Comparison of ENCODE assay signal across 17 mouse cellular contexts in the genomic region with DNA sequence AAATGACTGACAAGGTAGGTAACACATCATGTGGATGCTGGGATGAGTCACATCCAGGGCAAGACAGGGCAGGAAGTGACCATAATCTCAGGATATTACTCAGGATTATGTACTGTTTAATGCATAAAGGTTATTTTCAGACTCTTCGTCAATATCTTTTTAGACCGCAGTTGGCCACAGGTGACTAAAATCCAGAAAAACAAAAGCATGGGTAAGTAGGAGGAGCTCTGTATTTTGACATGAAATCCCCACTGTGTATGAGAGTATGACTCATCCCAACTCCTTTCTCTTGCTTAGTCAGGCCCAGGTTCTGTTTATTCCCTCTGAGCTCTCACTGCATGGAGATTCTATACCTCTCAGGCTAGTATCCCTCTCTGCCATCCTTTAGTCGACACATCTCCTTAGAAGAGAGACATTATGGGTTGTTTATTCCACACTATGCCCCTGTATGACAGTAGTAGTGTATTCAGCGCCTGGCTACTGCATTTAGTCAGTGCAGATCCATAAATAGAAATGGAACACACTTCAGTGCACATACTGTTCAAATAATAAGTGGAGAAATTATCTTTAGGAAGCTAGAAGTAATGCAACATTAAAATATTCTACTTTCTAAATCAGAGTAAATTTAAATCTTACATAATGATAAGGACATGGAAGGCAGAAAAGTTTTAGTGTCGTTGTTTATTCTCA. TPM values are rescaled to one million over a fixed set of nuclear protein-coding genes. Genes with fewer than 3 reads are reported as not detected.
A peak's percentile ranks its signal among the peaks of the same experiment; 100 is the strongest.
DNase-seq lines count a peak whose midpoint lies in the region; ATAC-seq and TF ChIP-seq lines count a peak whose summit lies in the region.
"Had no signal": no experiment of that assay in that cellular context is flagged by ENCODE, and none has a peak within 500 bp of the region (broad histone marks: within the 10 kb centered on the region; RNA-seq: fewer than 3 reads in every experiment).

No protein-coding gene starts in this region.

- no peak for TF ChIP-seq CTCF in liver, postnatal 0 days (IDR thresholded peaks at IDR 0.05; ENCODE audit: low read depth)

- 0 out of 2 replicates have a peak overlapping the region, but pooled peaks have one; percentile 27 for H3K4me2 ChIP-seq in heart, embryonic 16.5 days (ENCODE audit: low read depth, low read length)
- no peak overlapping the region for H3K4me2 ChIP-seq in liver, postnatal 0 days (ENCODE audit: low read depth, low read length)
- H3K4me2 ChIP-seq: kidney, embryonic 15.5 days; midbrain, embryonic 12.5 days had no signal

- no peaks in the 10 kb centered on the region for H3K9me3 ChIP-seq in heart, embryonic 16.5 days (replicated peaks; ENCODE audit: control insufficient read depth, low read length)
- H3K9me3 ChIP-seq in liver, postnatal 0 days (ENCODE audit: low read length) = no peaks in the 10 kb centered on the region
- H3K9me3 ChIP-seq: hindbrain, embryonic 10.5 days; kidney, embryonic 15.5 days; limb, embryonic 10.5 days; midbrain, embryonic 12.5 days had no signal

- H3K27me3 ChIP-seq in heart, embryonic 16.5 days (ENCODE audit: control insufficient read depth, insufficient read depth, low read length) = no peaks in the 10 kb centered on the region
- no peaks in the 10 kb centered on the region for H3K27me3 ChIP-seq in liver, postnatal 0 days (ENCODE audit: insufficient read depth, low read length)
- H3K27me3 ChIP-seq: kidney, embryonic 15.5 days; midbrain, embryonic 12.5 days had no signal

- WGBS in heart, embryonic 16.5 days = 62% methylated on average over 5 of the region's 5 CpGs
- WGBS in liver, postnatal 0 days (ENCODE audit: insufficient replicate concordance) = 81% methylated on average over 5 of the region's 5 CpGs

- ATAC-seq in heart, embryonic 16.5 days (replicated peaks; ENCODE audit: extremely low read depth, insufficient read depth, low FRiP score) = no peak; the same call in 1 of the 2 replicates
- ATAC-seq in activated CD4-positive, CD25-positive, alpha-beta regulatory T cell, adult 4 months = peak; percentile 80
- ATAC-seq in liver, postnatal 0 days = peak; percentile 66
- ATAC-seq: forebrain, embryonic 14.5 days had no signal

- H3K4me3 ChIP-seq in heart, embryonic 16.5 days (ENCODE audit: low read length) = no peak overlapping the region
- no peak overlapping the region for H3K4me3 ChIP-seq in liver, postnatal 0 days (ENCODE audit: low read depth, low read length)
- H3K4me3 ChIP-seq: hindbrain, embryonic 10.5 days; kidney, embryonic 15.5 days; limb, embryonic 10.5 days; midbrain, embryonic 12.5 days had no signal

- no peak for DNase-seq in heart, postnatal 4 days
- DNase-seq in CD4-positive helper T cell, adult 2 months (ENCODE audit: low read depth, low spot score) = peak; percentile 57
- DNase-seq in liver, postnatal 0 days = no peak
- no peak for DNase-seq in kidney, postnatal 4 days
- DNase-seq in left cerebral cortex, adult 18-20 months (ENCODE audit: low spot score in 2 of 2) = no peak
- DNase-seq: adrenal gland, postnatal 10 days; cerebellum, adult 11-12 months; cerebellum, postnatal 36 days; lung, adult 2 months; lung, postnatal 36 days had no signal

- H3K4me1 ChIP-seq in heart, embryonic 16.5 days (ENCODE audit: control insufficient read depth, insufficient read depth, low read length) = peaks cover 12% of the 10 kb centered on the region
- no peaks in the 10 kb centered on the region; the same call in 1 of the 2 replicates for H3K4me1 ChIP-seq in liver, postnatal 0 days (ENCODE audit: insufficient read depth)
- H3K4me1 ChIP-seq: hindbrain, embryonic 10.5 days; kidney, embryonic 15.5 days; limb, embryonic 10.5 days; midbrain, embryonic 12.5 days had no signal

- H3K9ac ChIP-seq in heart, embryonic 16.5 days (ENCODE audit: low read length) = no peak overlapping the region
- H3K9ac ChIP-seq in liver, postnatal 0 days (replicated peaks) = no peak overlapping the region
- H3K9ac ChIP-seq: kidney, embryonic 15.5 days; midbrain, embryonic 12.5 days had no signal

- no peak for TF ChIP-seq EP300 in liver, postnatal 0 days (IDR thresholded peaks at IDR 0.05; ENCODE audit: low read depth)

- peak overlapping the region; percentile 73 for H3K27ac ChIP-seq in heart, embryonic 16.5 days (ENCODE audit: low read length)
- H3K27ac ChIP-seq in liver, postnatal 0 days (ENCODE audit: low read depth) = no peak overlapping the region
- H3K27ac ChIP-seq: hindbrain, embryonic 10.5 days; kidney, embryonic 15.5 days; limb, embryonic 10.5 days; midbrain, embryonic 12.5 days had no signal

- peaks cover 5% of the 10 kb centered on the region for H3K36me3 ChIP-seq in heart, embryonic 16.5 days (ENCODE audit: control insufficient read depth, insufficient read depth)
- H3K36me3 ChIP-seq in liver, postnatal 0 days (replicated peaks; ENCODE audit: insufficient read depth, low read length) = peaks cover 25% of the 10 kb centered on the region
- H3K36me3 ChIP-seq: hindbrain, embryonic 10.5 days; limb, embryonic 10.5 days; midbrain, embryonic 12.5 days had no signal

RNA-seq across cellular contexts. Expression of a gene that starts 49.5 kb away (rescaled TPM):
- polyA plus RNA-seq in heart, embryonic 16.5 days (2015; fragmentation: Nextera tagmentation; extraction: Ambion mirVana) = 4.6 and 5.8 TPM in 2 replicates
- 10 to 100 TPM; 21.4 to 22.1 TPM for total RNA-seq in heart, postnatal 4 days (2021)
- 10 to 100 TPM; 16.9 to 17.2 TPM for polyA plus RNA-seq in activated CD4-positive, CD25-positive, alpha-beta regulatory T cell, adult 4 months (2017; shearing (Covaris generic))
- 13.2 and 15.2 TPM in 2 replicates for polyA plus RNA-seq in liver, postnatal 0 days (2015; fragmentation: Nextera tagmentation; extraction: Ambion mirVana)
- total RNA-seq in left cerebral cortex, adult 18-20 months (2021) = 10 to 100 TPM; 20.8 to 23.8 TPM
